Mouse (Mus musculus): ENCODE results near the gene Vmo1. TPM values are rescaled to one million over a fixed set of nuclear protein-coding genes. Genes with fewer than 3 reads are reported as not detected.
"Not testable (repeated sequence)": the region's sequence is repeated elsewhere in the genome, so short reads cannot be mapped to it uniquely, and the experiment has no call there.

Vmo1 gene
- polyA plus RNA-seq, 1 experiment: not detected

- H3K36me3 ChIP-seq (ENCODE audit: control insufficient read depth): peaks cover 35% of the 10 kb centered on the region
- peaks cover 27% of the 10 kb centered on the region for H3K4me1 ChIP-seq (ENCODE audit: control insufficient read depth)
- no peaks in the 10 kb centered on the region for H3K9me3 ChIP-seq (ENCODE audit: control insufficient read depth, low read length)
- peak within 1 kb of the TSS; percentile 69 for H3K4me3 ChIP-seq (replicated peaks)
- peaks cover 9% of the 10 kb centered on the region for H3K27me3 ChIP-seq (ENCODE audit: control insufficient read depth)
- TF ChIP-seq TAL1 (IDR thresholded peaks at IDR 0.05; ENCODE audit: low read length) (no peak), GATA1 (IDR thresholded peaks at IDR 0.05; ENCODE audit: low read length) (no peak)
Measured at GRCm38 (mm10) chr11:70525184-70525678, 10.8 kb upstream of the Vmo1 start, which contains the start of gene Psmb6. Psmb6 (plus strand) TSS chr11:70525367.

DNA sequence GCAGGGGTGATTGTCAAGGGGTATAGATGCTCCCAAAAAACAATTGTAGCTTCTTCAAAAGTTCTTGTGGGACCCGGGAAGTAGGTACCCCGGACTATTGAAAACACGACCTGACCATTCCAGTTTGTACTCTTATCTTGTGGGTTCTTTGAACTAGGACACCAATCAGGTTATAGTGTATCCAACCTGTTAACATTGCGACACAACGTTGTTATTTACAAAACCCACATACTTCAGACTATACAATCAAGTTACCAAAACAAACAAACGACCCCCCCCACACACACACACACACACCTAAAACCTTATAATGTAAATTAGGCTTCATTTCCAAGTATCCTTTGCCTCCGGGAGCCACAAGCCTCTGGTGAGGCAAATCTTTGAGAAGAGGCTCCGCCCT, 10.4 kb upstream of the Vmo1 start:
- no peak for TF ChIP-seq TAL1 (IDR thresholded peaks at IDR 0.05; ENCODE audit: low read length)
- no peak for TF ChIP-seq GATA1 (IDR thresholded peaks at IDR 0.05; ENCODE audit: low read length)
- H3K9me3 ChIP-seq (ENCODE audit: control insufficient read depth, low read length): no peaks in the 10 kb centered on the region
- H3K36me3 ChIP-seq (ENCODE audit: control insufficient read depth): peaks cover 35% of the 10 kb centered on the region
- peak overlapping the region; percentile 69 for H3K4me3 ChIP-seq (replicated peaks)
- H3K4me1 ChIP-seq (ENCODE audit: control insufficient read depth): peaks cover 32% of the 10 kb centered on the region
- peaks cover 13% of the 10 kb centered on the region for H3K27me3 ChIP-seq (ENCODE audit: control insufficient read depth)

- Histone ChIP-seq H3K4me1 (ENCODE audit: control insufficient read depth) (peaks cover 45% of the 10 kb centered on the region), H3K27me3 (ENCODE audit: control insufficient read depth) (peaks cover 18% of the 10 kb centered on the region), H3K36me3 (ENCODE audit: control insufficient read depth) (peaks cover 26% of the 10 kb centered on the region)
- not testable (repeated sequence) for H3K4me3 ChIP-seq (replicated peaks); H3K9me3 ChIP-seq (ENCODE audit: control insufficient read depth, low read length)
Measured at GRCm38 (mm10) chr11:70523306-70523989, 9.0 kb upstream of the Vmo1 start.

DNA sequence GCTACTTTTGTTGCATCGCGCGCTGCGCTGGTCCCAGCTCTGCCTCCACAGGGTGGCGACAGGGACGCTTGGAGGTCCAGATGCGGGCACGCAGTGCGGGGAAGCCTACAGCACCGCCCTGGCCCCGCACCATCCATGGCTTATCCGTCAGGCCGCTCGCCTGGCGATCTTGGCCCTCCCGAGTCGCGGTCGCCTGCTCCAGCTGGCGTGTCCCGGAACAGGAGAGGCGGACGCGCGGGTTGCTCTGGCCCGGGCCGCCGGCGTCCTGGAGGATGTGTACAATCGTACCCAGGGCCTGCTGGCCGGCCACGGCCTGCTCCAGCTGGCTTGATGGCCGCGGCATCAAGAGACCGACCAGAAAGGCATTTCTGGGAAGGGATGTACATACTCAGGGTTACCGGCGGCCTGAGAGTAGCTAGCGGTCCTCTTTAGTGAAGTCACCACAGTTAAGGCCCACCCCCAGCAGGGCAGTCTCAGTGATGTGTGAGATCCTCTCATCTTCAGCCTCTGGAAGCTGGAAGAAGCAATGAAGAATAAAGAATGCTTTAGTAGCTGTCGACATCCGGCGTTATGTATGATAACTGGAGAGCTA, 5.9 kb upstream of the Vmo1 start:
- Histone ChIP-seq H3K27me3 (ENCODE audit: control insufficient read depth) (peaks cover 18% of the 10 kb centered on the region), H3K9me3 (ENCODE audit: control insufficient read depth, low read length) (no peaks in the 10 kb centered on the region), H3K4me1 (ENCODE audit: control insufficient read depth) (peaks cover 39% of the 10 kb centered on the region), H3K36me3 (ENCODE audit: control insufficient read depth) (no peaks in the 10 kb centered on the region), H3K4me3 (replicated peaks) (peak overlapping the region; percentile 43)
- TF ChIP-seq GATA1 (IDR thresholded peaks at IDR 0.05; ENCODE audit: low read length) (no peak), TAL1 (IDR thresholded peaks at IDR 0.05; ENCODE audit: low read length) (no peak)

- H3K36me3 ChIP-seq (ENCODE audit: control insufficient read depth): no peaks in the 10 kb centered on the region
- H3K9me3 ChIP-seq (ENCODE audit: control insufficient read depth, low read length): no peaks in the 10 kb centered on the region
- H3K27me3 ChIP-seq (ENCODE audit: control insufficient read depth): peaks cover 20% of the 10 kb centered on the region
- peaks cover 35% of the 10 kb centered on the region for H3K4me1 ChIP-seq (ENCODE audit: control insufficient read depth)
- TF ChIP-seq TAL1 (IDR thresholded peaks at IDR 0.05; ENCODE audit: low read length): no peak
- no peak for TF ChIP-seq GATA1 (IDR thresholded peaks at IDR 0.05; ENCODE audit: low read length)
- H3K4me3 ChIP-seq (replicated peaks): peak within 1 kb of the TSS; percentile 43
Measured at GRCm38 (mm10) chr11:70518923-70519322, 4.5 kb upstream of the Vmo1 start, which contains the start of gene Gltpd2. Gltpd2 (plus strand) TSS chr11:70519196.

DNA sequence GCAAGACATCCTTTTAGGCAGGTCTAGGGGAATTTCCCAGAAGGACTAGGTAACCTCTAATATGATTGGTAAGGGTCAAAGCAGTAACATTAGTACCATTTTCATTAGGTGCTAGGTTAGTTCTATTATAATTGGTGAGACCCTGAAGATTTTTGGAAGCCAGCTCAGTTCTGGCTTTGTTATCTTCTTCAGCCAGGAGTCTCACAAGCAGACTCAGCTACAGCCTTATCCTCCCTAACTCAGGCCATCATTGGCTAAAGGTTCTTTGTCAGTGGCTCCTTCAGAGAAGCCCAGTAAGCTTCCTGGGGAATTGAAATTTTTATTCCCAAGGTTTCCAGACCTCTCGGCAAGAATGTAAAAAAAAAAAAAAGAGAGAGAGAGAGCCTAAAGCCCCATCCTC, 4.0 kb upstream of the Vmo1 start:
- no peaks in the 10 kb centered on the region for H3K9me3 ChIP-seq (ENCODE audit: control insufficient read depth, low read length)
- peaks cover 35% of the 10 kb centered on the region for H3K4me1 ChIP-seq (ENCODE audit: control insufficient read depth)
- H3K4me3 ChIP-seq (replicated peaks): no peak overlapping the region
- TF ChIP-seq TAL1 (IDR thresholded peaks at IDR 0.05; ENCODE audit: low read length) (no peak), GATA1 (IDR thresholded peaks at IDR 0.05; ENCODE audit: low read length) (no peak)
- peaks cover 20% of the 10 kb centered on the region for H3K27me3 ChIP-seq (ENCODE audit: control insufficient read depth)
- H3K36me3 ChIP-seq (ENCODE audit: control insufficient read depth): no peaks in the 10 kb centered on the region

DNA sequence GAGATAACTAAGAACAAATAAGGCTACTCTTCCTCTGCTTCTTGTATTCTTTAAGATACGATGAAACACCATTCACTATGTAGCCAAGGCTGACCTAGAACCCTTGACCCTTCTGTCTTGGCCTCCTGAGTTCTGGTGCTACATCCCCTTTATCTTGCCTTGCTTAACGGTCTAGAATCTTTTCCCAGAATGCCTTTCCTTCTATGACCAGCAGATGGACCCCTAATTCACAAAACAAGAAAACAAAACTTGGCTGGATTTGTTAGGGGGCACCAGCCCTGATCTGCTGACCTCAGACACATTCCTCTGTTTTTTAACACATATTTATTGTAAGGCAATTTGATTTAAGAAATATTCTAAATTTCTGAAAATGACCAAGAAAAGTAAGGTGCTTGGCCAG, 1.9 kb upstream of the Vmo1 start:
- no peak overlapping the region for H3K4me3 ChIP-seq (replicated peaks)
- no peaks in the 10 kb centered on the region for H3K9me3 ChIP-seq (ENCODE audit: control insufficient read depth, low read length)
- H3K36me3 ChIP-seq (ENCODE audit: control insufficient read depth): no peaks in the 10 kb centered on the region
- TF ChIP-seq TAL1 (IDR thresholded peaks at IDR 0.05; ENCODE audit: low read length): no peak
- H3K4me1 ChIP-seq (ENCODE audit: control insufficient read depth): peaks cover 35% of the 10 kb centered on the region
- peaks cover 18% of the 10 kb centered on the region for H3K27me3 ChIP-seq (ENCODE audit: control insufficient read depth)

- Histone ChIP-seq H3K36me3 (ENCODE audit: control insufficient read depth) (no peaks in the 10 kb centered on the region), H3K27me3 (ENCODE audit: control insufficient read depth) (peaks cover 24% of the 10 kb centered on the region), H3K4me1 (ENCODE audit: control insufficient read depth) (peaks cover 12% of the 10 kb centered on the region), H3K9me3 (ENCODE audit: control insufficient read depth, low read length) (no peaks in the 10 kb centered on the region), H3K4me3 (replicated peaks) (no peak overlapping the region)
- no peak for TF ChIP-seq GATA1 (IDR thresholded peaks at IDR 0.05; ENCODE audit: low read length)
- no peak for TF ChIP-seq TAL1 (IDR thresholded peaks at IDR 0.05; ENCODE audit: low read length)
Measured at GRCm38 (mm10) chr11:70513520-70513919, 896 bp downstream of the Vmo1 start.

DNA sequence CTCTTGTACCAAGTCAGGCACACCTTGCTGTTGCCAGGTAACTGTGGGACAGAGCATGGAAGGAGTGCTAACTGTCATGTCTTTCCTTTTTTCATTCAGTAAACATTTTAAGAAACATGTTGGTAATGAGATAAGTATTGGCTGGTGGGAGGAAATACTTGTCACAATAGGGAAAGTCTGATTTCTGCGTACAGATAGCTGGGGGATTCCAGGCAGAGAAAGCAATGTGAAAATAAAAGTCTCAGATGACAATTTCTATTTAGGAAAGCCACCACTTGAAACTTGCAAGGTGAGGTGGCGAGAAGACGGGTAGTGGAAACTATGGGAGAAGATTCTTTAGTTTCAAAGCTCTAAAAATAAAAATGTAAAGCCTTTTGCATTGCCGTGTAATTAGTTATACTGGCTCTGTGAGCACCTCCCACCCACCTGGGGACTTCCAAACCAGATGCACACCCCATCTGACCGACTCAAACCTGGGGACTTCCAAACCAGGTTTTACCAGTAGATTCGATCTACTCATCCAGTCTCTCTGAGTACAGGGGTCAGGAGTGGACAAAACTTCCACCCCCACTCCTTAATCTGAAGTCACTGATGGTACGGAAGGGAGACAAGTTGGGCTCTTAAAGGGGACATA, 1.6 kb downstream of the Vmo1 start:
- Histone ChIP-seq H3K4me1 (ENCODE audit: control insufficient read depth) (peaks cover 5% of the 10 kb centered on the region), H3K4me3 (replicated peaks) (no peak overlapping the region), H3K36me3 (ENCODE audit: control insufficient read depth) (no peaks in the 10 kb centered on the region), H3K9me3 (ENCODE audit: control insufficient read depth, low read length) (no peaks in the 10 kb centered on the region), H3K27me3 (ENCODE audit: control insufficient read depth) (peaks cover 24% of the 10 kb centered on the region)
- TF ChIP-seq GATA1 (IDR thresholded peaks at IDR 0.05; ENCODE audit: low read length) (no peak), TAL1 (IDR thresholded peaks at IDR 0.05; ENCODE audit: low read length) (no peak)

Measured in erythroblast, embryonic 14.5 days (primary cell).